ENCODE assay signal across 8 mouse cellular contexts in the genomic region with DNA sequence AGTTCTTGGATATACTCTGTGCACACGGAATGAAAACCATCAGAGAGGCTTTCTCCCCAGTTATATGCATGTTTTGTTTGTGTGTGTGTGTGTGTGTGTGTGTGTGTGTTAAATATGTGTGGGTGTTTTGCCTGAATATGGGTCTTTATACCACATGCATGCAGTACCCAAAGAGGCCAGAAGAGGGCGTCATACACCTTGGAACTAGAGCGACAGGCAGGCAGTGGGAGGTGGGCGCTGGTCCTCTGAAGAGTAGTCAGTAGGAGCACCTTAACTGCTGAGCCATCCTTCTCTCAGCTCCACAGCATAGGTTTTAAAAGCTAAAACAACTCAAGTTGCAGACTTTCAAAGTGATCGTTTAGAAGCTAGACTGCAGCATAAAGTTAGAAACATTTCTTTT. TPM values are rescaled to one million over a fixed set of nuclear protein-coding genes. Genes with fewer than 3 reads are reported as not detected.
A peak's percentile ranks its signal among the peaks of the same experiment; 100 is the strongest.
DNase-seq lines count a peak whose midpoint lies in the region; ATAC-seq and TF ChIP-seq lines count a peak whose summit lies in the region.

No protein-coding gene starts in this region.

- no peak for TF ChIP-seq EP300 in liver, postnatal 0 days (IDR thresholded peaks at IDR 0.05; ENCODE audit: low read depth)

- no peak for ATAC-seq in neural tube, embryonic 15.5 days (ENCODE audit: low FRiP score)
- ATAC-seq in embryonic facial prominence, embryonic 14.5 days (ENCODE audit: low read depth), result no peak
- ATAC-seq in liver, postnatal 0 days, result no peak

- H3K27me3 ChIP-seq in neural tube, embryonic 15.5 days (replicated peaks), result no peaks in the 10 kb centered on the region
- no peaks in the 10 kb centered on the region for H3K27me3 ChIP-seq in embryonic facial prominence, embryonic 14.5 days (replicated peaks; ENCODE audit: control insufficient read depth, insufficient read depth, low read length)
- H3K27me3 ChIP-seq in liver, postnatal 0 days (ENCODE audit: insufficient read depth, low read length), result no peaks in the 10 kb centered on the region

- DNase-seq in neural tube, embryonic 10.5 days (ENCODE audit: extremely low spot score, low spot score), result peak; percentile 71
- DNase-seq in adrenal gland, postnatal 36 days, result peak; percentile 74 to 75
- peak; percentile 44 for DNase-seq in embryonic facial prominence, embryonic 14.5 days (ENCODE audit: low spot score)
- DNase-seq in kidney, adult 8-10 months, result peak; percentile 46 to 76
- DNase-seq in liver, postnatal 0 days, result peak; percentile 84
- DNase-seq in right cerebral cortex, postnatal 25 days, result peak; percentile 23
- DNase-seq in yolk sac, embryonic 10.5 days (ENCODE audit: low spot score), result peak; percentile 43

- no peak overlapping the region for H3K4me2 ChIP-seq in neural tube, embryonic 15.5 days
- no peak overlapping the region for H3K4me2 ChIP-seq in embryonic facial prominence, embryonic 14.5 days (ENCODE audit: low read depth, low read length)
- H3K4me2 ChIP-seq in liver, postnatal 0 days (ENCODE audit: low read depth, low read length), result no peak overlapping the region

- H3K36me3 ChIP-seq in neural tube, embryonic 15.5 days, result peaks cover 7% of the 10 kb centered on the region
- peaks cover 20% of the 10 kb centered on the region for H3K36me3 ChIP-seq in embryonic facial prominence, embryonic 14.5 days (ENCODE audit: control insufficient read depth, insufficient read depth, low read length)
- peaks cover 6% of the 10 kb centered on the region; the same call in 1 of the 2 replicates for H3K36me3 ChIP-seq in liver, postnatal 0 days (replicated peaks; ENCODE audit: insufficient read depth, low read length)

- peaks cover 46% of the 10 kb centered on the region for H3K4me1 ChIP-seq in neural tube, embryonic 15.5 days
- peaks cover 7% of the 10 kb centered on the region for H3K4me1 ChIP-seq in embryonic facial prominence, embryonic 14.5 days (ENCODE audit: control insufficient read depth, insufficient read depth, low read length)
- H3K4me1 ChIP-seq in liver, postnatal 0 days (ENCODE audit: insufficient read depth), result peaks cover 22% of the 10 kb centered on the region

- H3K27ac ChIP-seq in neural tube, embryonic 15.5 days (replicated peaks), result no peak overlapping the region
- H3K27ac ChIP-seq in embryonic facial prominence, embryonic 14.5 days (replicated peaks; ENCODE audit: low read depth, low read length), result no peak overlapping the region
- no peak overlapping the region for H3K27ac ChIP-seq in liver, postnatal 0 days (ENCODE audit: low read depth)

- H3K9ac ChIP-seq in neural tube, embryonic 15.5 days (replicated peaks), result no peak overlapping the region
- H3K9ac ChIP-seq in embryonic facial prominence, embryonic 14.5 days (ENCODE audit: low read depth, low read length), result no peak overlapping the region
- no peak overlapping the region for H3K9ac ChIP-seq in liver, postnatal 0 days (replicated peaks)

- no peak overlapping the region for H3K4me3 ChIP-seq in neural tube, embryonic 15.5 days (replicated peaks)
- no peak overlapping the region for H3K4me3 ChIP-seq in embryonic facial prominence, embryonic 14.5 days (ENCODE audit: low read depth, low read length)
- H3K4me3 ChIP-seq in liver, postnatal 0 days (ENCODE audit: low read depth, low read length), result no peak overlapping the region

- H3K9me3 ChIP-seq in neural tube, embryonic 15.5 days (replicated peaks), result no peaks in the 10 kb centered on the region
- no peaks in the 10 kb centered on the region for H3K9me3 ChIP-seq in embryonic facial prominence, embryonic 14.5 days (ENCODE audit: control insufficient read depth, low read length)
- H3K9me3 ChIP-seq in liver, postnatal 0 days (ENCODE audit: low read length), result no peaks in the 10 kb centered on the region

- peak; percentile 96 for TF ChIP-seq CTCF in liver, postnatal 0 days (IDR thresholded peaks at IDR 0.05; ENCODE audit: low read depth)

- WGBS in neural tube, embryonic 15.5 days, result 51% methylated on average over 5 of the region's 5 CpGs
- 59% methylated on average over 5 of the region's 5 CpGs for WGBS in embryonic facial prominence, embryonic 14.5 days
- WGBS in liver, postnatal 0 days (ENCODE audit: insufficient replicate concordance), result 46% methylated on average over 5 of the region's 5 CpGs

RNA-seq across cellular contexts. Expression of a gene that starts 26.7 kb away (rescaled TPM):
- 26.6 and 27.5 TPM in 2 replicates for polyA plus RNA-seq in neural tube, embryonic 15.5 days (2015; fragmentation: Nextera tagmentation; extraction: Ambion mirVana)
- 10 to 100 TPM; 40.7 to 44.7 TPM for total RNA-seq in adrenal gland, postnatal 36 days (2021)
- polyA plus RNA-seq in embryonic facial prominence, embryonic 14.5 days (2014; fragmentation: Nextera tagmentation; extraction: Ambion mirVana), result 34.8 and 37.0 TPM in 2 replicates
- polyA plus RNA-seq in liver, postnatal 0 days (2015; fragmentation: Nextera tagmentation; extraction: Ambion mirVana), result 7.3 and 8.3 TPM in 2 replicates

Comparison
In these comparisons a context has a peak if more than half of its experiments do, and no peak if none do; other contexts are left out.
1. DNase-seq: peak in every context shown above with its lines; median percentile 84 in liver, postnatal 0 days; 74 in adrenal gland, postnatal 36 days; 71 in neural tube, embryonic 10.5 days; 61 in kidney, adult 8-10 months; 44 in embryonic facial prominence, embryonic 14.5 days; 43 in yolk sac, embryonic 10.5 days; 23 in right cerebral cortex, postnatal 25 days.